Mouse (Mus musculus): Measurements from ENCODE around the gene Ccdc82. TPM values are rescaled to one million over a fixed set of nuclear protein-coding genes. Genes with fewer than 3 reads are reported as not detected.

The Ccdc82 gene
- total RNA-seq, 2 experiments from 2014 or later: 12.2 to 13.7 TPM

- DNase-seq (ENCODE audit: extremely low spot score in 1 of 2, low spot score in 2 of 2): no peak
- intact Hi-C loops (cut with DNase I): loop anchor here (2.0 to 5.0 kb wide), 2 partner anchors 356 to 420 kb away; no protein-coding TSS in a partner anchor
Measured at GRCm38 (mm10) chr9:13297122-13297667, 50.4 kb downstream of the Ccdc82 start.

GRCm38 (mm10) chr9:13297668-13298512 lies 51.1 kb downstream of the Ccdc82 start, which contains the start of gene Maml2:
Gene Maml2, plus strand, starts transcription at chr9:13297957.
- intact Hi-C loops (cut with DNase I): loop anchor here (2.0 to 5.0 kb wide), 2 partner anchors 355 to 419 kb away; no protein-coding TSS in a partner anchor

GRCm38 (mm10) chr9:13298513-13298878 lies 51.7 kb downstream of the Ccdc82 start:
- intact Hi-C loops (cut with DNase I): loop anchor here (5.0 kb wide), 1 partner anchor 419 kb away; no protein-coding TSS in a partner anchor
- no peak for DNase-seq (ENCODE audit: extremely low spot score in 1 of 2, low spot score in 2 of 2)

More at GRCm38 (mm10) chr9:13297668-13298512, 51.1 kb downstream of the Ccdc82 start, which contains the start of gene Maml2:
- DNase-seq (ENCODE audit: extremely low spot score in 1 of 2, low spot score in 2 of 2): peak in 1 of 2 experiments; percentile 79

- DNase-seq (ENCODE audit: extremely low spot score in 1 of 2, low spot score in 2 of 2): no peak
- intact Hi-C loops (cut with DNase I): loop anchor here (5.0 kb wide), 1 partner anchor 418 kb away; no protein-coding TSS in a partner anchor
Measured at GRCm38 (mm10) chr9:13299190-13299589, 52.4 kb downstream of the Ccdc82 start.

GRCm38 (mm10) chr9:13300041-13300441 lies 53.3 kb downstream of the Ccdc82 start:
- intact Hi-C loops (cut with DNase I): no loop called here

GRCm38 (mm10) chr9:13300891-13301782 lies 54.4 kb downstream of the Ccdc82 start:
- intact Hi-C loops (cut with DNase I): no loop called here
- DNase-seq (ENCODE audit: extremely low spot score in 1 of 2, low spot score in 2 of 2): no peak

More at GRCm38 (mm10) chr9:13300041-13300441, 53.3 kb downstream of the Ccdc82 start:
- DNase-seq (ENCODE audit: extremely low spot score in 1 of 2, low spot score in 2 of 2): no peak

- no peak for DNase-seq (ENCODE audit: extremely low spot score in 1 of 2, low spot score in 2 of 2)
- intact Hi-C loops (cut with DNase I): no loop called here
Measured at GRCm38 (mm10) chr9:13302183-13302825, 55.5 kb downstream of the Ccdc82 start.

- intact Hi-C loops (cut with DNase I): no loop called here
Measured at GRCm38 (mm10) chr9:13303099-13303771, 56.5 kb downstream of the Ccdc82 start.

GRCm38 (mm10) chr9:13303976-13304375 lies 57.2 kb downstream of the Ccdc82 start:
- intact Hi-C loops (cut with DNase I): no loop called here
- DNase-seq (ENCODE audit: extremely low spot score in 1 of 2, low spot score in 2 of 2): no peak

More at GRCm38 (mm10) chr9:13303099-13303771, 56.5 kb downstream of the Ccdc82 start:
- no peak for DNase-seq (ENCODE audit: extremely low spot score in 1 of 2, low spot score in 2 of 2)

GRCm38 (mm10) chr9:13306471-13306870 lies 59.7 kb downstream of the Ccdc82 start:
- DNase-seq (ENCODE audit: extremely low spot score in 1 of 2, low spot score in 2 of 2): no peak
- intact Hi-C loops (cut with DNase I): no loop called here

- intact Hi-C loops (cut with DNase I): no loop called here
- DNase-seq (ENCODE audit: extremely low spot score in 1 of 2, low spot score in 2 of 2): no peak
Measured at GRCm38 (mm10) chr9:13307226-13307625, 60.5 kb downstream of the Ccdc82 start.

- intact Hi-C loops (cut with DNase I): no loop called here
- DNase-seq (ENCODE audit: extremely low spot score in 1 of 2, low spot score in 2 of 2): no peak
Measured at GRCm38 (mm10) chr9:13308718-13309117, 62.0 kb downstream of the Ccdc82 start.

- intact Hi-C loops (cut with DNase I): no loop called here
- DNase-seq (ENCODE audit: extremely low spot score in 1 of 2, low spot score in 2 of 2): no peak
Measured at GRCm38 (mm10) chr9:13309807-13310206, 63.1 kb downstream of the Ccdc82 start.

GRCm38 (mm10) chr9:13310236-13310635 lies 63.5 kb downstream of the Ccdc82 start:
- intact Hi-C loops (cut with DNase I): no loop called here
- no peak for DNase-seq (ENCODE audit: extremely low spot score in 1 of 2, low spot score in 2 of 2)

GRCm38 (mm10) chr9:13311094-13311493 lies 64.3 kb downstream of the Ccdc82 start:
- no peak for DNase-seq (ENCODE audit: extremely low spot score in 1 of 2, low spot score in 2 of 2)
- intact Hi-C loops (cut with DNase I): no loop called here

GRCm38 (mm10) chr9:13313923-13314322 lies 67.2 kb downstream of the Ccdc82 start:
- DNase-seq (ENCODE audit: extremely low spot score in 1 of 2, low spot score in 2 of 2): no peak
- intact Hi-C loops (cut with DNase I): no loop called here

GRCm38 (mm10) chr9:13314577-13315004 lies 67.8 kb downstream of the Ccdc82 start:
- DNase-seq (ENCODE audit: extremely low spot score in 1 of 2, low spot score in 2 of 2): no peak
- intact Hi-C loops (cut with DNase I): no loop called here

GRCm38 (mm10) chr9:13315393-13315792 lies 68.6 kb downstream of the Ccdc82 start:
- intact Hi-C loops (cut with DNase I): no loop called here

More at GRCm38 (mm10) chr9:13315393-13315792, 68.6 kb downstream of the Ccdc82 start:
- DNase-seq (ENCODE audit: extremely low spot score in 1 of 2, low spot score in 2 of 2): no peak

Data from left cerebral cortex, postnatal 10 days (tissue).